Mouse (Mus musculus) kidney, postnatal 10 days (tissue): ENCODE results near the gene Rnf157.

Source experiments
- DNase-seq: peaks from one replicate; pipeline ENCODE4 v3.0.0; 2021; ENCODE audit warnings: mixed read lengths

Rnf157 gene

GRCm38 (mm10) chr11:116412904-116413630 is at the start of gene Rnf157:
TSS of gene Rnf157 (minus strand) at chr11:116413032.
- DNase-seq = peak; percentile 90

DNA sequence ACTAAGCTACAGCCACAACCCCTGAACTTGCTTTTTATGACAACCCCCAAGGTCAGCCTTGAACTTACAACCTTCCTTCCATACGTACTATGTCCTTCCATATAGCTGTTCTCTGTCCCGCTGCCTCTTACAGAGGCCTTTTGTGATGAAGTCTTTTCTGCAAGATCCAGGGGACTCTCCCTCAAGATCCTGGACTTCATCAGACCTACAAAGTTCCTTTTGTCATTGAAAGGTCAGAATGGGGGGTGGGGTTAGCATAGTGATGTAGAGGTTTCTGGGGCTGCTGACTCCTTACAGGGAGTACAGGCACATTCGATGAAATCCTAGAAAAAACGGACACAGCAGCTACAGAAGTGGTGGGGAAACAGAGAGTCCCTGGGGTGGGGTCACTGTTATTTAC is 47.0 kb upstream of the Rnf157 start:
- DNase-seq = no peak

DNA sequence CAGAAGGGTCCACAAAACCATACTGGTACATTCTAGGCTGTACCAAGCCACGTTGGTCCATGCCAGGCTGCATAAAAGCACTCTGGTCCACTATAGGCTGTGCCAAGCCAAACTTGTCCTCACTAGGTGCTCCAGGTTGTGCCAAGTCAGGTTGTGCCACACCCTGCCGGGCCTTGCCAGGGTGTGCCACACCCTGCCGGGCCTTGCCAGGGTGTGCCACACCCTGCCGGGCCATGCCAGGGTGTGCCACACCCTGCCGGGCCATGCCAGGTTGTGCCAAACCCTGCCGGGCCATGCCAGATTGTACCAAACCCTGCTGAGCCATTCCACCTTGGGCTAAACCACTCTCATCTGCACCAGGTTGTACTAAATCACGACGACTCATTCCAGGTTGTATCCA is 43.4 kb upstream of the Rnf157 start:
- no peak for DNase-seq

DNA sequence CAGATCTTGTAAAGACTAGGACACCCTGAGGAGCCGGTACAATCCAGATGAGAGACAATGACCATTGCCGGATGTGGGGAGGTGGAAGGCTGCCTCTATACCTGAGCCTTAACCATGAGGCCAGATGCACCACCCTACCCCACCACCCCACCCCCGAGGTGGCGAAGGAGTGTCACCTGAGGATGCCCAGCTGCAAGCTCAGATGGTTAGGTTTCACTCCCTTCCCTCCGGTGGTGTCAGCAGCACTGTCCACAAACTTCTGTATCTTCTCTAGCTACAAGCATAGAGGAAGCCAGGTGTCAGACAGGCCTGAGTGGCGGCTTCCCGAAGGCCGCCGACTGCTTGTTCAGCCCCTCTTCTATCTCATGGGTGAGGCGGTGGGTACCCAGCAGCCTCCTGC is 41.1 kb upstream of the Rnf157 start:
- no peak for DNase-seq

GRCm38 (mm10) chr11:116449341-116449740 is 36.5 kb upstream of the Rnf157 start:
- no peak for DNase-seq

DNA sequence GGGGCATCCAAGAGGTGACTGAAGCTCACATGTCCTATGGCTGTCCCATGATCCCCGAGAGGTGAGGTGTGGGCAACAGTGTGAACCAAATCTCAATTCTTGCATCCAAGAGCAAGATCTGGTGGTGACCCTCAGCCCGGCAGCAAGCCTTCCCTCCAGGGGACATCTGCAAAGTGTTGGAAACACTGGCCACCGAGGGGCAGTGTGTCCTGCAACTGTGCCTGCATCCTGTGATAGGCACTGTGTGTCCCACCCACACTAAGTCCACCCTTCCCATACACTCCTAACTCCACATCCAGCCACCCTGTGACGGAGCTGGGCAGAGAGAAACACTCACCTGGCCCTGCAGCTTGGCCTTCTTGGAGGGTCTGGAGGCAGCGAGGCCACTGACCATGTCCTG is 35.0 kb upstream of the Rnf157 start:
- peak; percentile 41 for DNase-seq

DNA sequence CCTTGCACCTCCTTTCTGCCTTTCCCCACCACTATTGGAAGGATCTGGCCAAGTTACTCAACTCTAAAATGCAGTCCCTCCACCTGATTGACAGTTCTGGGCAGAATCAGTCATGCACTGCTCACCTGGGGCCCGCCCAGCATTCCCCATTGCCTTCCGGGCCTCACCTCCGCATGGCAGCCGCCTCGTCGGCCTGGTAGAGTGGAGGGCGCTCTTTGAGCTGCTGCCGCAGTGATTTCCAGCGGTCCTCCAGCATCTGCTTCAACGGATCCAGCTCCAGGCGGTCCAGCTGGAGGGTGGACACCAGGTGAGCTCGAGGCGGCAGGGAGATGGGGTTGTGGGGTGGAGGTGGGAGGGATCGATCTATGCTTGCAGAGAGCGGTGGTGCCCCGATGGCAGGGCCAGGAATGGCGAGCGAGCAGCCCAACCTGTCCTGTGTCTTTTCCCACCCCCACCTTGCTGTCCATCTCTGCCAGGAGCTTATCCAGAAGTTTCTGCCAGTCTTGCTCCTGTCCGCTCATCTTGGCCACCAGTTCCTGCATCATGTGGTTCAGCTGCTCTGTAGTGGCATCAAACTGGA is 33.6 kb upstream of the Rnf157 start:
- no peak for DNase-seq

DNA sequence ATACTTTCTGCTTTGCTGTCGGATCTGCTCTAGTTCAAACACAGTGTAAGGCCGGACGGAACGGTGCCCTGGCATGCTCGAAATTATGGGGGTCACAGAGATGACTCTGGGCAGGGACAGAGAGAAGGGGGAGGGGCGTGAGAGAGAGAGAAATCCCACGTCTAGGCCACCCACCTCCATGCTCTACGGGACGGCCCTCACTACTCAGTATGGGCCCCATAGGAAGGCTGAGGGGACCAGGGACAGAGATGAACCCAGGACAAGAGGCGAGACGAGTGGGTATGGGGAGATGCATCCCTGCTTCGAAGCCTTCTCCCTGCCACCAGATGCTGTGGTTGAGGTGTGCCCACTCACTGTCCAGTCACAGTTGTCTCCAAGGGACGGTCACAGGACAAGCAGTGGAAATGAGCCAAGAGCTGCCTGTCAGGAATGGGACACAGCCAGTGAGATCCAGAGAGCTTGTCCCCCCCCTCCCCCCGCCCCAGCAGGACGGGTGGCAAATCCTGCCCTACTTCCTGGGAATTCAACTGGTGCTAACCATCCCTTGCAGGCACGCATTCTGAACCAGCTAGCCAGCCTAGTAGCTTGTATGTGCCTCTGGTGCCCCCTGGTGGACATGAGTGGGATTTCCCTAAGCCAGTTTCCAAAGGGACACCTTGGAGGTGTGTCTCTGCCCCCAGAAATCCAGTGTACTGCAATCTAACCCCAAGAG is 32.9 kb upstream of the Rnf157 start:
- peak; percentile 96 for DNase-seq

GRCm38 (mm10) chr11:116443935-116444334 is 31.1 kb upstream of the Rnf157 start:
- DNase-seq = no peak

DNA sequence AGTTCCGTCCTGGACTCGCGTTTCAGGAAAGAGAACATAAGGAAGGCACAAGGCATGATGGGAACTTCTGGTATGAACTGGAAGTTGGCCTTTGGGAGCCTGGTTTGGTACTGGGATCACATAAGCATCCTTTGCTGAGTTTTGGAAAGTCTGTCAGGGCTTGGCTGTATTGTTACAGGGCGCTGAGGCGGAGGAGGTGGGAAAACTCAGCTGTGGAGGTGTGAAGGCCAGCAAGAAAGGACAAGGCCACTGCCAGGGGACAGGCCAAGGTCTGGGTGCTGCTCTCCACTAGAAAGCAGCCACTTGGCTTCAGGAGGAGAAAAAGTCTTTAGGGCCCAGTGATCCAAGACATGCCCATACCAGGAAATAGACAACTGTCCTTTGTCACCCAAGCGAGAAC is 30.5 kb upstream of the Rnf157 start:
- no peak for DNase-seq

DNA sequence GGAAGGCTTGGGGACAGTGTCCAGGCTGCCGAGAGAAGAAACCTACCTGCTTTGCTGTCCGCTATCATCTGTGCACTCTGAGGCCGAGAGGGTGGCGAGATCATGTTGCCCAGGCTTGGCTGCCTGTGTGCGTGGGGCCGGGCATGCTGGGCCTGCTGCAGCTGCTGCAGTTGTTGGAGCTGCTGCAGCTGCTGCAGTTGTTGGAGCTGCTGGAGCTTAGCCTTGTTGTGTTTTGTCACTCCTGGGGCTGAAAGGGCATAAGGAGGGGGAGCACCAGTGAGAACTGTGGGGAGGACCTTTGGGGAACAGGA is 30.0 kb upstream of the Rnf157 start:
- no peak for DNase-seq

- no peak for DNase-seq
Observed at GRCm38 (mm10) chr11:116442129-116442866, 29.5 kb upstream of the Rnf157 start.

DNA sequence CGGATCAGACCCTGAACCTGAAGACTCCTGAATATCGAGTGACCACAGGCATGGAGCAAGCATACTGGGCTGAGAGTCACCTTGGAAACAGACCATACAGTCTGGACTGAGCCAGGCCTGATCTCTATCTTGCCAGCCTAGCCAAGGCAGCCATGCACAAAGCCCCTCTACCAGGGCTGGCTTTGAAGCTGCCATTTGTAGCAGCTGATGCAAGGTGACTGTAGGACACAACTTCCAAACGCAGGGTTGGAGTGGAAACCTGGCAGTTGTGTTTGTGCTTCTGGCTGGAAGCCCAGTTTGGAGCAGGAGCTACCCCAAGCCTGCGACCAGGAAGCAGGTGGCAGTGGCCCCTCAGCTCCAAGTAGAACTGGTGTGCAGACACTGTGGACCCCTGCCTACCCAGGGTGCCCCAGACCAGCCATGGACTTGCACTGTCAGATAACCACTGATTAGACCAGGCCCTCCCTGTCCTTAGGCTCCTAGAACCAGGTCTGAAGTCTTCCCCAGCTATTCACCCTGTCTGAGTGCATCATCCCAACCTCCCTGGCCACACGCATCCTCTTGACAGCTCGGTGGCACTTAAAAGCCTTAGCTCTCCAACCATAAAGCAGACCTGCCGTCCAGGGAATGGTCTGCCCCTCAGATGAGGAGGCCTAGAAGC is 27.7 kb upstream of the Rnf157 start:
- peak; percentile 59 for DNase-seq

DNA sequence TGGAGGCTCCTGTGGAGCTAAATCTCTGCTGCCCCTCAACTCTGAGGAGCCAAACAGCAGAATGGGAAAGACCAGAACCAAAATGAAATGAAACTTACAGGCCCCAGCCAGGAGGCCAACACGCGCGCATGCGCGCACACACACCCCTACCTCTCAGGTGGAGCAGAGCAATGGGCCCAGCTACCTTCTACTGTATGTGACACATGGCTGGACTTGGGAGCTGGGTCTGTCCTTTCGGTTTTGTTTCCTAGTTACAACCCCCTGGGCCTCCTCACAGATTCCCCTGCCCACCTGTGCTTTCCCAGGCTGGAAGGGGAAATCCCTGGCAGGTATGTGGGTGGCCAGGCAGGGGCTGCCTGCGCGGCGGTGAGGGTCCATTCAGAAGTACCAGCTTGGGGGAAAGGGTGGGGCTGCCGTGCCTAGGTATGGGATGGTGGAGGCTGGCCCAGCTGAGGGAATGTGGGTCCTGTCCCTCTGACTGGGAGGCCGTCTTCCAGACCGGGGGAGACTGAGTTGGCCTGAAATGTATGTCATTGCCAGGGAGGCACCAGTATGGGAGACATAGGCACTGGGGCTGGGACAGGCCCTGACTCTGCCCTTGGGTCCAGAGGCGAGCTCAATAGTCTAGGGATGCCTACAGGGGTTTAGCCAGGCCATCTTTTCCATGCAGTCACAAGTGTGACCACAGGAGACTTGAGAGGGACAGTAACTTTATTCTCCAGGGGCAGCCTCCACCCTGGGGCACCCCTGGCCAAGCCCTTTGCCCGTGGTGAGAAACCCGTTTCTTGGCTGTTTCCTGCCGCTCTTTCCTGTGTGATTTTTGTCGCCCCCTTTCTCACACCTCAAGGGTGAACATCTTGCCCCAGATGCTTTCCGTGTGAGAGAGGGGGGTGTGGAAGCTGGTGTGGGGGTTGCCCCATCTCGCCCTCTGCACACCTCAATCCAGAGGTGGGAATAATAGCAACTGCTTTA is 26.7 kb upstream of the Rnf157 start:
- no peak for DNase-seq

- no peak for DNase-seq
Observed at GRCm38 (mm10) chr11:116437541-116437940, 24.7 kb upstream of the Rnf157 start.

DNA sequence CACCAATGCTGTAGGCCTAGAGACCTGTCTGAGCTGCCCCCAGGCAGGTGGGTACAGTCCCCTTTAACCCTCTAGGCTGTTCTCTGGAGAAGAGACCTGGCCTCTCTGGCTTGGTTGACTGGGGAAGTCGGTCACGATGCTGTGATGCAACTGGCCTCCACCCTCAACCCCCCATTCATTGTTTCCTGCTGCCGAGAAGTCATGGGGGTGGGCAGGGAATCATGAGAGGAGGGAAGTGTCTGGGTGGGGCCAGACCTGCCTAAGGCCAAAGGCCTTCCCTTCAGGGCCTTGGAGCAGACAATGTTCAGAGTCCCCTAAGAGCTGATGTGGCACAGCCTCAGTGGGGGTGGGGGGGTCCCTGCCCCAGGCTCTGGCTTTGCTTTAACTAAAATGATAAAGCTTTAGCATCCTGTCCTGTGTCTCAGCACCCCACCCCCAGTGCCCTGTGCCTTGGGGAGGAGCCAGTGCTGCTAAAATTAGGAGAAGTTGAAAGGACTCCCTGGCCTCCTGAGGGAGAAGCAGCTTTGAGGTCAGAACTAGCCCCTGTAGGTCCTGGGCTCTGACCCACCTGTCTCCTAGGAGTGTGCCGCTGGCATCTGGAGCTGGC is 24.0 kb upstream of the Rnf157 start:
- peak; percentile 62 for DNase-seq

GRCm38 (mm10) chr11:116435992-116436724 is 23.3 kb upstream of the Rnf157 start:
- no peak for DNase-seq

- DNase-seq = peak; percentile 61
Observed at GRCm38 (mm10) chr11:116434967-116435752, 22.3 kb upstream of the Rnf157 start.

DNA sequence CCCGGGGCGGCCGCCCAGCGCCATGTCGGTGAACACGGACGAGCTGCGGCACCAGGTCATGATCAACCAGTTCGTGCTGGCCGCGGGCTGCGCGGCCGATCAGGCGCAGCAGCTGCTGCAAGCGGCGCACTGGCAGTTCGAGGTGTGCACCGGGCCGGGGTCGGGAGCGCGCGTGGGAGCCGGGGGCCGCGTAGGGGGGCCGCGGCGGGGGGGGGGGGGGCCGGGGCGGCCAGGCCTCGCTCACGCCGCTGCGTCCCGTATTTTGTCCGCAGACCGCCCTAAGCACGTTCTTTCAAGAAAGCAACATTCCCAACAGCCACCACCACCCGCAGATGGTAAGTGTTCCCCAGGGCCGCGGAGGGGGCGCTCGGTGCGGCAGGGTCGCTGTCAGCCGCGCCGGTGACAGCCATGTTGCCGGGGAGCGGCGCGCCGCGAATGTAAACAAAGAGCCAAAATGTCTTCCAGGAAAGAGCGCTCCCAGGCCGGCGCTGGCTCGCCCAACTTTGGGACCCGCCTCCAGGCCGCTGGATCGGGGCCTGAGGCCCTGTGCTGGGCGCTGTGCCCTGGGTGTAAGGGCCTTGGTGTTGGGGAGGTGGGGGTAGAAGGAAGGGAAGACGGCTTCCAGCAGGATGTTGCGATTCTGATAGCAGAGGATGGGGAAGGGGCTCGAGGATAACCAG is 21.6 kb upstream of the Rnf157 start:
- peak; percentile 81 for DNase-seq
